Mouse (Mus musculus) heart, embryonic 14.5 days (tissue): ENCODE measurements around the gene Lrrfip2. TPM values are rescaled to one million over a fixed set of nuclear protein-coding genes. Genes with fewer than 3 reads are reported as not detected.

Source experiments
- ATAC-seq: fragments of 200-750 bp; cut with Nextera tagmentation; 2 replicates; pipeline ENCODE4 v1.8.0; 2017; ENCODE audit warnings: low read depth, moderate TSS enrichment; ENCODE audit not compliant: insufficient number of reproducible peaks, insufficient read depth, low FRiP score
- H3K27ac ChIP-seq, 2 experiments: fragments of 200-500 bp in 1 of 2; fragments of 300-500 bp in 1 of 2; sonication (generic) in 1 of 2; replicated peaks in 1 of 2; 2 replicates each; pipeline ENCODE4 v1.5.1; 2012 to 2014; ENCODE audit warnings: low read depth in 2 of 2, low read length in 2 of 2, control low read depth in 1 of 2, mild to moderate bottlenecking in 1 of 2, mixed read lengths in 1 of 2; ENCODE audit not compliant: control insufficient read depth in 1 of 2, insufficient read depth in 1 of 2
- H3K27me3 ChIP-seq: fragments of 300-500 bp; sonication (generic); 2 replicates; pipeline ENCODE4 v1.6.1; 2014; ENCODE audit warnings: mild to moderate bottlenecking, low read length, control low read depth; ENCODE audit not compliant: control insufficient read depth, insufficient read depth
- H3K36me3 ChIP-seq: fragments of 300-500 bp; sonication (generic); 2 replicates; pipeline ENCODE4 v1.6.1; 2014; ENCODE audit warnings: mild to moderate bottlenecking, control low read depth, low read length, mixed read lengths; ENCODE audit not compliant: control insufficient read depth, insufficient read depth
- H3K4me1 ChIP-seq, 2 experiments: fragments of 200-500 bp in 1 of 2; fragments of 300-500 bp in 1 of 2; sonication (generic) in 1 of 2; 2 replicates each; pipeline ENCODE4 v1.6.1; 2012 to 2014; ENCODE audit warnings: low read length in 2 of 2, control low read depth in 1 of 2, mixed read lengths in 1 of 2; ENCODE audit not compliant: control insufficient read depth in 2 of 2, insufficient read depth in 2 of 2
- H3K4me2 ChIP-seq: fragments of 300-500 bp; sonication (generic); 2 replicates; pipeline ENCODE4 v1.6.1; 2014; ENCODE audit warnings: mild to moderate bottlenecking, low read length
- H3K4me3 ChIP-seq, 2 experiments: fragments of 200-500 bp in 1 of 2; fragments of 300-500 bp in 1 of 2; sonication (generic) in 1 of 2; 2 replicates each; pipeline ENCODE4 v1.5.1; 2012 to 2014; ENCODE audit warnings: low read length in 2 of 2, mild to moderate bottlenecking in 2 of 2, control low read depth in 1 of 2, low read depth in 1 of 2, moderate library complexity in 1 of 2; ENCODE audit not compliant: control insufficient read depth in 1 of 2, insufficient read depth in 1 of 2
- H3K9ac ChIP-seq: fragments of 300-500 bp; sonication (generic); 2 replicates; pipeline ENCODE4 v1.6.1; 2014; ENCODE audit warnings: mild to moderate bottlenecking, low read length
- H3K9me3 ChIP-seq: fragments of 300-500 bp; sonication (generic); 2 replicates; pipeline ENCODE4 v1.6.1; 2016; ENCODE audit warnings: low read length, control low read depth; ENCODE audit not compliant: control insufficient read depth
- WGBS: fragments of 180-500 bp; shearing (Covaris S2); extraction: QIAGEN DNeasy Blood & Tissue Kit; methylation state at CpG from one replicate; pipeline ENCODE4 v1.1.7; 2014; 5-methylcytosine and 5-hydroxymethylcytosine counted together
- polyA plus RNA-seq: library from polyadenylated mRNA; unstranded; fragments of >200 nt; fragmentation: Nextera tagmentation; extraction: Ambion mirVana; gene quantifications from 2 replicates; pipeline ENCODE4 v1.2.1, GENCODE M21; 2014

The Lrrfip2 gene
- polyA plus RNA-seq, 1 experiment from 2014 or later: 75.3 TPM

- Histone ChIP-seq H3K27ac (no peak overlapping the region), H3K4me3 (no peak overlapping the region), H3K4me2 (no peak overlapping the region), H3K36me3 (no peaks in the 10 kb centered on the region), H3K9ac (no peak overlapping the region), H3K4me1 (peaks cover 11 to 22% of the 10 kb centered on the region in 2 experiments), H3K9me3 (no peaks in the 10 kb centered on the region), H3K27me3 (no peaks in the 10 kb centered on the region)
- no peak for ATAC-seq
- 57% methylated on average over 6 of the region's 6 CpGs for WGBS
Measured at GRCm38 (mm10) chr9:111086137-111086536, 31.3 kb upstream of the Lrrfip2 start.

- no peaks in the 10 kb centered on the region for H3K27me3 ChIP-seq
- H3K4me2 ChIP-seq: no peak overlapping the region
- ATAC-seq: no peak
- H3K27ac ChIP-seq: no peak overlapping the region
- H3K9me3 ChIP-seq: no peaks in the 10 kb centered on the region
- peaks cover 8 to 20% of the 10 kb centered on the region in 2 experiments for H3K4me1 ChIP-seq
- no peak overlapping the region for H3K4me3 ChIP-seq
- H3K9ac ChIP-seq: no peak overlapping the region
- H3K36me3 ChIP-seq: no peaks in the 10 kb centered on the region
- WGBS: 33% methylated on average over 3 of the region's 3 CpGs
Measured at GRCm38 (mm10) chr9:111086995-111087606, 30.3 kb upstream of the Lrrfip2 start.

- H3K27me3 ChIP-seq: no peaks in the 10 kb centered on the region
- peak overlapping the region; percentile 17; the same call in 1 of the 2 replicates for H3K4me2 ChIP-seq
- ATAC-seq: no peak
- H3K4me3 ChIP-seq: no peak overlapping the region
- H3K36me3 ChIP-seq: no peaks in the 10 kb centered on the region
- no peak overlapping the region for H3K9ac ChIP-seq
- peaks cover 9 to 20% of the 10 kb centered on the region in 2 experiments; a peak in 3 of 4 replicates for H3K4me1 ChIP-seq
- WGBS: 10% methylated on average over 5 of the region's 5 CpGs
- H3K9me3 ChIP-seq: no peaks in the 10 kb centered on the region
- no peak overlapping the region for H3K27ac ChIP-seq
Measured at GRCm38 (mm10) chr9:111087960-111088359, 29.4 kb upstream of the Lrrfip2 start.

- ATAC-seq: no peak
- Histone ChIP-seq H3K27ac (no peak overlapping the region), H3K9me3 (no peaks in the 10 kb centered on the region), H3K4me2 (no peak overlapping the region), H3K4me3 (no peak overlapping the region), H3K36me3 (no peaks in the 10 kb centered on the region), H3K4me1 (peaks cover 13 to 26% of the 10 kb centered on the region in 2 experiments), H3K27me3 (no peaks in the 10 kb centered on the region), H3K9ac (no peak overlapping the region)
- 41% methylated on average over 7 of the region's 7 CpGs for WGBS
Measured at GRCm38 (mm10) chr9:111088886-111089285, 28.5 kb upstream of the Lrrfip2 start.

GRCm38 (mm10) chr9:111092657-111093056 is 24.7 kb upstream of the Lrrfip2 start:
- Histone ChIP-seq H3K27me3 (no peaks in the 10 kb centered on the region), H3K9me3 (no peaks in the 10 kb centered on the region), H3K27ac (no peak overlapping the region), H3K36me3 (no peaks in the 10 kb centered on the region), H3K9ac (no peak overlapping the region), H3K4me2 (no peak overlapping the region), H3K4me1 (peaks cover 21 to 37% of the 10 kb centered on the region in 2 experiments), H3K4me3 (no peak overlapping the region)
- 0 out of 2 replicates have a peak, but pooled peaks have one; percentile 31 for ATAC-seq
- WGBS: 44% methylated on average over 9 of the region's 9 CpGs

GRCm38 (mm10) chr9:111093094-111093493 is 24.3 kb upstream of the Lrrfip2 start:
- Histone ChIP-seq H3K4me2 (no peak overlapping the region), H3K9ac (no peak overlapping the region), H3K36me3 (no peaks in the 10 kb centered on the region), H3K27me3 (no peaks in the 10 kb centered on the region), H3K27ac (no peak overlapping the region), H3K4me3 (no peak overlapping the region), H3K9me3 (no peaks in the 10 kb centered on the region), H3K4me1 (peaks cover 21 to 32% of the 10 kb centered on the region in 2 experiments)
- ATAC-seq: no peak
- 28% methylated on average over 5 of the region's 5 CpGs for WGBS

- H3K4me1 ChIP-seq: peaks cover 16 to 25% of the 10 kb centered on the region in 2 experiments
- H3K27ac ChIP-seq: no peak overlapping the region
- no peak overlapping the region for H3K4me2 ChIP-seq
- H3K36me3 ChIP-seq: no peaks in the 10 kb centered on the region
- H3K9me3 ChIP-seq: no peaks in the 10 kb centered on the region
- no peak overlapping the region for H3K4me3 ChIP-seq
- H3K27me3 ChIP-seq: no peaks in the 10 kb centered on the region
- 74% methylated on average over 5 of the region's 5 CpGs for WGBS
- H3K9ac ChIP-seq: no peak overlapping the region
- ATAC-seq: no peak
Measured at GRCm38 (mm10) chr9:111094626-111095025, 22.8 kb upstream of the Lrrfip2 start.

GRCm38 (mm10) chr9:111095710-111096109 is 21.7 kb upstream of the Lrrfip2 start:
- no peak for ATAC-seq
- no peak overlapping the region for H3K4me2 ChIP-seq
- H3K9ac ChIP-seq: no peak overlapping the region
- 51% methylated on average over 7 of the region's 7 CpGs for WGBS
- no peaks in the 10 kb centered on the region for H3K9me3 ChIP-seq
- no peaks in the 10 kb centered on the region for H3K27me3 ChIP-seq
- peaks cover 16 to 25% of the 10 kb centered on the region in 2 experiments for H3K4me1 ChIP-seq
- no peak overlapping the region for H3K27ac ChIP-seq
- H3K36me3 ChIP-seq: no peaks in the 10 kb centered on the region
- H3K4me3 ChIP-seq: no peak overlapping the region
